Mouse (Mus musculus) limb, embryonic 13.5 days (tissue): ENCODE results near the gene Rabl6. TPM values are rescaled to one million over a fixed set of nuclear protein-coding genes. Genes with fewer than 3 reads are reported as not detected.
A peak's percentile ranks its signal among the peaks of the same experiment; 100 is the strongest.

Experiments used
- ATAC-seq: fragments of 200-750 bp; cut with Nextera tagmentation; 2 replicates; pipeline ENCODE4 v1.8.0; 2017; ENCODE audit warnings: low read depth, moderate number of reproducible peaks, moderate TSS enrichment; ENCODE audit not compliant: low FRiP score
- H3K27ac ChIP-seq: fragments of 300-500 bp; sonication (generic); 2 replicates; pipeline ENCODE4 v1.5.1; 2015; ENCODE audit warnings: inconsistent platforms, mild to moderate bottlenecking, moderate library complexity
- H3K27me3 ChIP-seq: fragments of 300-500 bp; sonication (generic); 2 replicates; pipeline ENCODE4 v1.6.1; 2015; ENCODE audit warnings: mild to moderate bottlenecking, inconsistent platforms
- H3K36me3 ChIP-seq: fragments of 300-500 bp; sonication (generic); 2 replicates; pipeline ENCODE4 v1.6.1; 2015; ENCODE audit warnings: inconsistent platforms, mild to moderate bottlenecking, moderate library complexity
- H3K4me1 ChIP-seq: fragments of 300-500 bp; sonication (generic); 2 replicates; pipeline ENCODE4 v1.6.1; 2015; ENCODE audit warnings: inconsistent platforms
- H3K4me2 ChIP-seq: fragments of 300-500 bp; sonication (generic); replicated peaks from 2 replicates; pipeline ENCODE4 v1.6.1; 2015; ENCODE audit warnings: inconsistent platforms, mild to moderate bottlenecking, moderate library complexity
- H3K4me3 ChIP-seq: fragments of 300-500 bp; sonication (generic); 2 replicates; pipeline ENCODE4 v1.5.1; 2015; ENCODE audit warnings: moderate library complexity, mild to moderate bottlenecking, inconsistent platforms
- H3K9ac ChIP-seq: fragments of 300-500 bp; sonication (generic); 2 replicates; pipeline ENCODE4 v1.6.1; 2015; ENCODE audit warnings: mild to moderate bottlenecking, inconsistent platforms
- H3K9me3 ChIP-seq: fragments of 300-500 bp; sonication (generic); 2 replicates; pipeline ENCODE4 v1.6.1; 2016; ENCODE audit warnings: inconsistent platforms
- WGBS: fragments of 180-500 bp; shearing (Covaris S2); methylation state at CpG from one replicate; pipeline ENCODE4 v1.1.7; 2015; 5-methylcytosine and 5-hydroxymethylcytosine counted together
- polyA plus RNA-seq: library from polyadenylated mRNA; unstranded; fragments of >200 nt; fragmentation: Nextera tagmentation; extraction: Ambion mirVana; gene quantifications from 2 replicates; pipeline ENCODE4 v1.2.1, GENCODE M21; 2015

The Rabl6 gene
- polyA plus RNA-seq, 1 experiment from 2014 or later = 76.9 TPM

GRCm38 (mm10) chr2:25588227-25588907 is 20.0 kb downstream of the Rabl6 start:
- peaks cover 96% of the 10 kb centered on the region for H3K36me3 ChIP-seq
- H3K4me2 ChIP-seq = no peak overlapping the region
- H3K4me1 ChIP-seq = 0 out of 2 replicates have a peak, but pooled peaks cover 3% of the 10 kb centered on the region
- no peak overlapping the region for H3K9ac ChIP-seq
- no peak overlapping the region for H3K4me3 ChIP-seq
- ATAC-seq = no peak
- no peaks in the 10 kb centered on the region for H3K27me3 ChIP-seq
- H3K27ac ChIP-seq = no peak overlapping the region
- H3K9me3 ChIP-seq = no peaks in the 10 kb centered on the region
- 93% methylated on average over 8 of the region's 8 CpGs for WGBS

GRCm38 (mm10) chr2:25587290-25587689 is 21.0 kb downstream of the Rabl6 start:
- Histone ChIP-seq H3K36me3 (peaks cover 92% of the 10 kb centered on the region), H3K4me2 (no peak overlapping the region), H3K4me3 (no peak overlapping the region), H3K9me3 (no peaks in the 10 kb centered on the region), H3K4me1 (peaks cover 14% of the 10 kb centered on the region), H3K27me3 (no peaks in the 10 kb centered on the region), H3K9ac (no peak overlapping the region), H3K27ac (no peak overlapping the region)
- 91% methylated on average over 8 of the region's 8 CpGs for WGBS
- ATAC-seq = no peak

- Histone ChIP-seq H3K36me3 (peaks cover 75% of the 10 kb centered on the region), H3K9me3 (no peaks in the 10 kb centered on the region), H3K4me1 (peaks cover 29% of the 10 kb centered on the region), H3K27ac (no peak overlapping the region), H3K4me2 (no peak overlapping the region), H3K4me3 (no peak overlapping the region), H3K27me3 (peaks cover 8% of the 10 kb centered on the region), H3K9ac (no peak overlapping the region)
- WGBS = 94% methylated on average over 3 of the region's 3 CpGs
- ATAC-seq = no peak
These were observed 22.7 kb downstream of the Rabl6 start for GRCm38 (mm10) chr2:25585601-25586000.

GRCm38 (mm10) chr2:25584856-25585255 is 23.5 kb downstream of the Rabl6 start:
- H3K27me3 ChIP-seq = peaks cover 15% of the 10 kb centered on the region
- H3K36me3 ChIP-seq = peaks cover 67% of the 10 kb centered on the region
- no peak overlapping the region for H3K4me2 ChIP-seq
- H3K4me1 ChIP-seq = peaks cover 35% of the 10 kb centered on the region
- no peaks in the 10 kb centered on the region for H3K9me3 ChIP-seq
- no peak overlapping the region for H3K9ac ChIP-seq
- no peak for ATAC-seq
- WGBS = 86% methylated on average over 4 of the region's 4 CpGs
- H3K27ac ChIP-seq = no peak overlapping the region
- no peak overlapping the region for H3K4me3 ChIP-seq

- Histone ChIP-seq H3K27ac (no peak overlapping the region), H3K4me1 (peaks cover 42% of the 10 kb centered on the region), H3K9ac (no peak overlapping the region), H3K4me2 (no peak overlapping the region), H3K9me3 (no peaks in the 10 kb centered on the region), H3K36me3 (peaks cover 60% of the 10 kb centered on the region), H3K27me3 (peaks cover 22% of the 10 kb centered on the region), H3K4me3 (no peak overlapping the region)
- ATAC-seq = no peak
- 86% methylated on average over 3 of the region's 3 CpGs for WGBS
These were observed 24.2 kb downstream of the Rabl6 start for GRCm38 (mm10) chr2:25584152-25584551.

- Histone ChIP-seq H3K36me3 (peaks cover 58% of the 10 kb centered on the region), H3K9me3 (no peaks in the 10 kb centered on the region), H3K27me3 (peaks cover 28% of the 10 kb centered on the region), H3K27ac (no peak overlapping the region), H3K4me1 (peaks cover 48% of the 10 kb centered on the region), H3K4me2 (no peak overlapping the region), H3K9ac (no peak overlapping the region), H3K4me3 (no peak overlapping the region)
- ATAC-seq = no peak
- 73% methylated on average over 4 of the region's 4 CpGs for WGBS
These were observed 24.8 kb downstream of the Rabl6 start for GRCm38 (mm10) chr2:25583571-25583970.

GRCm38 (mm10) chr2:25583120-25583481 is 25.2 kb downstream of the Rabl6 start:
- Histone ChIP-seq H3K9ac (peak overlapping the region; percentile 31; the same call in 1 of the 2 replicates), H3K27me3 (peaks cover 33% of the 10 kb centered on the region), H3K27ac (no peak overlapping the region), H3K4me1 (peaks cover 53% of the 10 kb centered on the region), H3K4me2 (no peak overlapping the region), H3K9me3 (no peaks in the 10 kb centered on the region), H3K4me3 (no peak overlapping the region), H3K36me3 (peaks cover 53% of the 10 kb centered on the region)
- no peak for ATAC-seq
- WGBS = 85% methylated on average over 6 of the region's 6 CpGs

GRCm38 (mm10) chr2:25582466-25583119 is 25.7 kb downstream of the Rabl6 start:
- H3K4me2 ChIP-seq = no peak overlapping the region
- ATAC-seq = no peak
- peak overlapping the region; percentile 31; the same call in 1 of the 2 replicates for H3K9ac ChIP-seq
- H3K9me3 ChIP-seq = no peaks in the 10 kb centered on the region
- 51% methylated on average over 12 of the region's 12 CpGs for WGBS
- H3K4me1 ChIP-seq = peaks cover 58% of the 10 kb centered on the region
- peaks cover 48% of the 10 kb centered on the region for H3K36me3 ChIP-seq
- H3K27ac ChIP-seq = no peak overlapping the region
- H3K27me3 ChIP-seq = peaks cover 38% of the 10 kb centered on the region
- H3K4me3 ChIP-seq = no peak overlapping the region

GRCm38 (mm10) chr2:25581901-25582301 is 26.4 kb downstream of the Rabl6 start:
- H3K4me1 ChIP-seq = peaks cover 65% of the 10 kb centered on the region
- peak overlapping the region; percentile 72 for H3K4me2 ChIP-seq
- no peak overlapping the region for H3K27ac ChIP-seq
- H3K4me3 ChIP-seq = no peak overlapping the region
- H3K36me3 ChIP-seq = peaks cover 41% of the 10 kb centered on the region
- no peaks in the 10 kb centered on the region for H3K9me3 ChIP-seq
- ATAC-seq = no peak; the same call in 1 of the 2 replicates
- peaks cover 45% of the 10 kb centered on the region for H3K27me3 ChIP-seq
- no peak overlapping the region for H3K9ac ChIP-seq
- WGBS = 36% methylated on average over 6 of the region's 6 CpGs

- H3K27ac ChIP-seq = no peak within 1 kb of the TSS
- H3K27me3 ChIP-seq = peaks cover 50% of the 10 kb centered on the region
- H3K4me3 ChIP-seq = peak within 1 kb of the TSS; percentile 43
- no peaks in the 10 kb centered on the region for H3K9me3 ChIP-seq
- peaks cover 36% of the 10 kb centered on the region for H3K36me3 ChIP-seq
- H3K4me2 ChIP-seq = peak within 1 kb of the TSS; percentile 72
- 5% methylated on average over 19 of the region's 19 CpGs for WGBS
- peaks cover 68% of the 10 kb centered on the region for H3K4me1 ChIP-seq
- peak within 1 kb of the TSS; percentile 56 for H3K9ac ChIP-seq
- ATAC-seq = peak; percentile 67
These were observed 26.9 kb downstream of the Rabl6 start, which contains the start of gene Ajm1 for GRCm38 (mm10) chr2:25581294-25581864. Gene Ajm1, minus strand, starts transcription at chr2:25581757.

GRCm38 (mm10) chr2:25580621-25581101 is 27.7 kb downstream of the Rabl6 start:
- Histone ChIP-seq H3K9me3 (no peaks in the 10 kb centered on the region), H3K36me3 (peaks cover 29% of the 10 kb centered on the region), H3K4me3 (peak overlapping the region; percentile 43), H3K4me2 (peak overlapping the region; percentile 72), H3K9ac (0 out of 2 replicates have a peak overlapping the region, but pooled peaks have one; percentile 56), H3K4me1 (peaks cover 76% of the 10 kb centered on the region), H3K27me3 (peaks cover 56% of the 10 kb centered on the region), H3K27ac (no peak overlapping the region)
- no peak for ATAC-seq
- WGBS = 46% methylated on average over 6 of the region's 6 CpGs
